Mouse (Mus musculus) neural tube, embryonic 13.5 days (tissue): Measurements from ENCODE around the gene St3gal4. TPM values are rescaled to one million over a fixed set of nuclear protein-coding genes. Genes with fewer than 3 reads are reported as not detected.

Source experiments
- ATAC-seq: fragments of 200-750 bp; cut with Nextera tagmentation; 2 replicates; pipeline ENCODE4 v1.8.0; 2017; ENCODE audit warnings: low read depth, mild to moderate bottlenecking, moderate TSS enrichment, moderate library complexity
- H3K27ac ChIP-seq: fragments of 300-500 bp; sonication (generic); replicated peaks from 2 replicates; pipeline ENCODE4 v1.5.1; 2015; ENCODE audit warnings: moderate library complexity, mild to moderate bottlenecking, inconsistent platforms
- H3K27me3 ChIP-seq: fragments of 300-500 bp; sonication (generic); 2 replicates; pipeline ENCODE4 v1.6.1; 2015; ENCODE audit warnings: mild to moderate bottlenecking, inconsistent platforms
- H3K36me3 ChIP-seq: fragments of 300-500 bp; sonication (generic); 2 replicates; pipeline ENCODE4 v1.6.1; 2015; ENCODE audit warnings: mild to moderate bottlenecking, inconsistent platforms
- H3K4me1 ChIP-seq: fragments of 300-500 bp; sonication (generic); replicated peaks from 2 replicates; pipeline ENCODE4 v1.6.1; 2015; ENCODE audit warnings: inconsistent platforms
- H3K4me2 ChIP-seq: fragments of 300-500 bp; sonication (generic); 2 replicates; pipeline ENCODE4 v1.6.1; 2015; ENCODE audit warnings: inconsistent platforms, mild to moderate bottlenecking, moderate library complexity
- H3K4me3 ChIP-seq: fragments of 300-500 bp; sonication (generic); 2 replicates; pipeline ENCODE4 v1.5.1; 2015; ENCODE audit warnings: mild to moderate bottlenecking, inconsistent platforms
- H3K9ac ChIP-seq: fragments of 300-500 bp; sonication (generic); 2 replicates; pipeline ENCODE4 v1.6.1; 2015; ENCODE audit warnings: moderate library complexity, mild to moderate bottlenecking, inconsistent platforms
- H3K9me3 ChIP-seq: fragments of 300-500 bp; sonication (generic); 2 replicates; pipeline ENCODE4 v1.6.1; 2016; ENCODE audit warnings: inconsistent platforms
- WGBS: fragments of 180-500 bp; shearing (Covaris S2); methylation state at CpG from one replicate; pipeline ENCODE4 v1.1.7; 2015; 5-methylcytosine and 5-hydroxymethylcytosine counted together
- polyA plus RNA-seq: library from polyadenylated mRNA; unstranded; fragments of >200 nt; fragmentation: Nextera tagmentation; extraction: Ambion mirVana; gene quantifications from 2 replicates; pipeline ENCODE4 v1.2.1, GENCODE M21; 2015

The St3gal4 gene
- polyA plus RNA-seq, 1 experiment from 2014 or later, result 7.6 TPM

GRCm38 (mm10) chr9:35017563-35017962, 101.5 kb downstream of the St3gal4 start:
- H3K4me1 ChIP-seq, result peaks cover 40% of the 10 kb centered on the region
- peak overlapping the region; percentile 34 for H3K27ac ChIP-seq
- no peaks in the 10 kb centered on the region for H3K36me3 ChIP-seq
- 14% methylated on average over 13 of the region's 13 CpGs for WGBS
- peak; percentile 47; the same call in 1 of the 2 replicates for ATAC-seq
- H3K9ac ChIP-seq, result peak overlapping the region; percentile 13; the same call in 1 of the 2 replicates
- H3K27me3 ChIP-seq, result no peaks in the 10 kb centered on the region
- peak overlapping the region; percentile 38 for H3K4me2 ChIP-seq
- no peaks in the 10 kb centered on the region for H3K9me3 ChIP-seq
- H3K4me3 ChIP-seq, result no peak overlapping the region

- Histone ChIP-seq H3K4me1 (peaks cover 40% of the 10 kb centered on the region), H3K4me3 (no peak overlapping the region), H3K36me3 (no peaks in the 10 kb centered on the region), H3K4me2 (no peak overlapping the region), H3K27ac (no peak overlapping the region), H3K9ac (no peak overlapping the region), H3K9me3 (no peaks in the 10 kb centered on the region), H3K27me3 (no peaks in the 10 kb centered on the region)
- WGBS, result 49% methylated on average over 4 of the region's 4 CpGs
- ATAC-seq, result peak; percentile 16; the same call in 1 of the 2 replicates
These were observed 102.3 kb downstream of the St3gal4 start for GRCm38 (mm10) chr9:35016762-35017161.

- Histone ChIP-seq H3K4me2 (no peak overlapping the region), H3K27me3 (no peaks in the 10 kb centered on the region), H3K4me1 (0 out of 2 replicates have a peak, but pooled peaks cover 4% of the 10 kb centered on the region), H3K4me3 (no peak overlapping the region), H3K27ac (no peak overlapping the region), H3K9ac (no peak overlapping the region), H3K36me3 (no peaks in the 10 kb centered on the region), H3K9me3 (no peaks in the 10 kb centered on the region)
- 79% methylated on average over 14 of the region's 14 CpGs for WGBS
- ATAC-seq, result no peak
These were observed 111.2 kb downstream of the St3gal4 start for GRCm38 (mm10) chr9:35007697-35008341.

GRCm38 (mm10) chr9:35004113-35004512, 115.0 kb downstream of the St3gal4 start:
- H3K27me3 ChIP-seq, result no peaks in the 10 kb centered on the region
- 0 out of 2 replicates have a peak, but pooled peaks cover 5% of the 10 kb centered on the region for H3K9me3 ChIP-seq
- H3K36me3 ChIP-seq, result 0 out of 2 replicates have a peak, but pooled peaks cover 5% of the 10 kb centered on the region
- no peak overlapping the region for H3K4me3 ChIP-seq
- no peak overlapping the region for H3K4me2 ChIP-seq
- 75% methylated on average over 4 of the region's 4 CpGs for WGBS
- no peaks in the 10 kb centered on the region for H3K4me1 ChIP-seq
- no peak overlapping the region for H3K9ac ChIP-seq
- peak; percentile 15; the same call in 1 of the 2 replicates for ATAC-seq
- no peak overlapping the region for H3K27ac ChIP-seq

DNA sequence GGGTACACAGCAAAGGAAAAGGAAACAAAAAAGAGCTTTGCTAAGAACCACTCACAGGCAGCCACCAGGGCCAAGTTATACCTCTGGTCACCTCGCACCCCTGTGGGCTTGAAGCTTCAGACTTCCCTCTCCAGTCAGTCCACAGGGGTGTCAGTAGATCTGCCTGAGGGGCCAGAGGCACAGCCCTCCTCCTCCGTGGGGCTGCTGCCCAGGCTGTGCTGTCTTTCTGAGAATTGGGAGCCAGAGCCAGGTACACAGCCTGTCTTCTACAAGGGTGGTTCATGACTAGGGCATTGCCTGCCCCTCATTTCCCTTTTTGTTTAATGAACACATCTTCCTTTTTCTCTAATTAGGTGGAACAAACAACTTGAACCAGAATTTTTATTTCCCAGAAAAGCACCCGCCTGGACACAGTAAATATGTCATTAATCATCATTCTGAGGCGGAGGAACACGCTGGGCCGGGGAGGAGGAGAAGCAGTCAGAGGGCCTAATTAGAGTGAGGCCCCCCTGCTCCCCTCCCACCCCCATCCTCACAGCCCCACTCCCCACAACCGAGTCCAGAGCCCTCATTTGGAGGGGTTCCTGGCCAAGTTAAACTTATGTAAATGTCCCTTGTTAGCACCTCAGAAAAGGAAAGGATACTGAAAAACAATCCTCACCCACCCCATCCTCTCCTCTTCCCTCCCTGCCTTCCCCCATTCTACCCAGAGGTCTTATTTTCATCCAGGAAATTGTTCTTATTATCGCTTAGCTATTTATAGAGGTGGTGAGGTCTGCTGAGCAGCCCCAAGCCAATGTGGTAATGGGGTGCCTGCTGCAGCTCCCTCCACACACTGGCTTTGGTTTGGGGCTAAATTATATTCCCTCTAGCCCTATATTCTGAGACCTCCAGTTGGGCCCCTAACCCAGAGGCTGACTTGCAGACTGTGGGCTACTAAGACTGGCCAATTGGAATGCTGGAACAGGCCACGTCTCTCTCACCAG, 120.9 kb downstream of the St3gal4 start:
- Histone ChIP-seq H3K27me3 (no peaks in the 10 kb centered on the region; the same call in 1 of the 2 replicates), H3K4me3 (no peak overlapping the region), H3K4me2 (no peak overlapping the region), H3K9ac (no peak overlapping the region), H3K9me3 (0 out of 2 replicates have a peak, but pooled peaks cover 5% of the 10 kb centered on the region), H3K4me1 (peaks cover 23% of the 10 kb centered on the region), H3K36me3 (0 out of 2 replicates have a peak, but pooled peaks cover 5% of the 10 kb centered on the region), H3K27ac (no peak overlapping the region)
- no peak for ATAC-seq
- 23% methylated on average over 9 of the region's 9 CpGs for WGBS

Other genes starting within 250 kb of the St3gal4 start
- 70.9 and 72.5 TPM in 2 replicates for gene Dcps, start 56.8 kb upstream of the St3gal4 start, polyA plus RNA-seq
- 65.6 and 73.9 TPM in 2 replicates for gene Srpr, start 80.9 kb upstream of the St3gal4 start, polyA plus RNA-seq
- 6.6 TPM in 2 replicates for gene Tirap, start 81.0 kb upstream of the St3gal4 start, polyA plus RNA-seq
- gene Foxred1, start 91.8 kb upstream of the St3gal4 start, polyA plus RNA-seq, result 41.4 and 43.1 TPM in 2 replicates
- 63.8 and 74.8 TPM in 2 replicates for gene Fam118b, start 148.5 kb upstream of the St3gal4 start, polyA plus RNA-seq
- 19.8 and 20.9 TPM in 2 replicates for gene Rpusd4, start 148.6 kb upstream of the St3gal4 start, polyA plus RNA-seq